Mouse (Mus musculus): ENCODE results near the gene Nlrp6.

DNA sequence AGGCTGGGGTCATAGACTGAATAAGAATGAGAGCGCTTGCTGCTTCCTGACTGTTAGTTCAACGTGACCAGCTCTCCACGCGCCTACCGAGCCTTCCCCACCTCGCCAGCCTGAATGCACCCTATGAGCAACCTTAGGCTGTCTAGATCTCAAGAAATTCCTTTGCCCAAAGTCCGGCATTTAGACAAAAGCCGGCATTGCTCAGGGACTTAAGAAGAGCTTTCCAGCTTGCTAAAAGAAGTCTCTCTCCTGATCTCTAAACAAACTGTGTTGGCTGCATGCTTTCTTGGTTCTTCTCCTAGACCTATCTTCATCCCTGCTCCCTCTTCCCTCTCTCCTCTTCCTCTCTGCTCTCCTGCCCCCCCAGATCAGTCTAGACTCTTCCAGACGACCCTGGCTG lies 54.2 kb downstream of the Nlrp6 start:
- no peak for TF ChIP-seq CTCF (IDR thresholded peaks at IDR 0.05; ENCODE audit: low read depth)
- no peak for TF ChIP-seq EP300 (IDR thresholded peaks at IDR 0.05; ENCODE audit: low read depth)
